Mouse (Mus musculus) MEL (cell line): ENCODE measurements around the gene Cd86.

Experiments
- CTCF ChIP-seq, 3 experiments: IDR thresholded peaks in 2 of 3; conservative IDR thresholded peaks in 1 of 3; 2 replicates each; pipeline ENCODE4 v1.5.1; 2011 to 2012; ENCODE audit warnings: low read length in 3 of 3, low read depth in 2 of 3, mild to moderate bottlenecking in 2 of 3, improper control_type of control experiment in 1 of 3, inconsistent platforms in 1 of 3, mixed read lengths in 1 of 3, moderate library complexity in 1 of 3; ENCODE audit not compliant: control insufficient read depth in 1 of 3, insufficient read depth in 1 of 3, poor library complexity in 1 of 3, severe bottlenecking in 1 of 3
- EP300 ChIP-seq, 2 experiments: IDR thresholded peaks; 2 replicates each; pipeline ENCODE4 v1.6.1; 2011; ENCODE audit warnings: improper control_type of control experiment in 2 of 2, low read length in 2 of 2, low read depth in 1 of 2, mild to moderate bottlenecking in 1 of 2
- GATA1 ChIP-seq: IDR thresholded peaks from 2 replicates; pipeline ENCODE4 v1.6.1; 2011; ENCODE audit warnings: low read depth, low read length, improper control_type of control experiment
- KAT2A ChIP-seq: conservative IDR thresholded peaks from 2 replicates; pipeline ENCODE4 v1.6.1; 2012; ENCODE audit warnings: low read depth, low read length, improper control_type of control experiment, inconsistent platforms
- MEF2A ChIP-seq: IDR thresholded peaks from 2 replicates; pipeline ENCODE4 v1.6.1; 2014; ENCODE audit warnings: low read depth, mild to moderate bottlenecking, inconsistent platforms, low read length, improper control_type of control experiment; ENCODE audit not compliant: poor library complexity, insufficient replicate concordance, severe bottlenecking; ENCODE audit errors: extremely low read depth
- MYC ChIP-seq: IDR thresholded peaks from 2 replicates; pipeline ENCODE4 v1.6.1; 2011; ENCODE audit warnings: low read depth, mild to moderate bottlenecking, low read length, improper control_type of control experiment, moderate library complexity
- POLR2A ChIP-seq, 2 experiments: IDR thresholded peaks; 2 replicates each; pipeline ENCODE4 v1.6.1; 2011 to 2012; ENCODE audit warnings: low read length in 2 of 2, mild to moderate bottlenecking in 2 of 2, control low read depth in 1 of 2, improper control_type of control experiment in 1 of 2, low read depth in 1 of 2, moderate library complexity in 1 of 2; ENCODE audit not compliant: control insufficient read depth in 1 of 2, insufficient read depth in 1 of 2, poor library complexity in 1 of 2
- TAL1 ChIP-seq: IDR thresholded peaks from 2 replicates; pipeline ENCODE4 v1.6.1; 2012; ENCODE audit warnings: mild to moderate bottlenecking, inconsistent platforms, low read length, moderate library complexity, mixed read lengths
- ZKSCAN1 ChIP-seq: IDR thresholded peaks from 2 replicates; pipeline ENCODE4 v1.6.1; 2012; ENCODE audit warnings: low read depth, mild to moderate bottlenecking, inconsistent platforms, low read length, improper control_type of control experiment, moderate library complexity
- ZNF384 ChIP-seq: IDR thresholded peaks from 2 replicates; pipeline ENCODE4 v1.6.1; 2012; ENCODE audit warnings: low read depth, mild to moderate bottlenecking, inconsistent platforms, low read length, improper control_type of control experiment

DNA sequence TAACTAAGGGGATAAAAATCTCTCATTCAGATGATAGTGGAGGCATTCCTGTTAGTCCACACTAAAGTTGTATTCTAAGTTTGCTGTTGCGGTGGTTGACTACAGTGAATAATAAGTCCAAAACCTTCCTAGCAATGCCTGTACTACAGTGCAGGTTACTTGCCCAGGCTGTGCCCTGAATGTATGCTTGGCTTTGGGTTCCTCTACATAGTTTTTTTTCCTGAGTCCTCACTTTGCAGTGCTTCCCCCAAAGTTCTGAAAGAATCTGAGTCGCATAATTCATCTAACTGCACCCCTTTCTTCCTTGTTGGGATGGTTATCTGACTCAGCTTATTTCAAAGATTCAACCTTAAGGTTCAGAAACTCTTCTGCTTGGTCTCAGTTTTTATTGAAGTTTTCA lies 10.0 kb upstream of the Cd86 start:
- TF ChIP-seq POLR2A (IDR thresholded peaks at IDR 0.05; ENCODE audit: control insufficient read depth in 1 of 2, insufficient read depth in 1 of 2, low read depth in 1 of 2, low read length in 2 of 2, poor library complexity in 1 of 2) (no peak), CTCF (IDR thresholded peaks at IDR 0.05 in 2 of 3, conservative IDR thresholded peaks at IDR 0.05 in 1 of 3; ENCODE audit: control insufficient read depth in 1 of 3, insufficient read depth in 1 of 3, low read depth in 2 of 3, low read length in 3 of 3, poor library complexity in 1 of 3, severe bottlenecking in 1 of 3) (no peak), GATA1 (no peak), EP300 (IDR thresholded peaks at IDR 0.05; ENCODE audit: low read depth in 1 of 2, low read length in 2 of 2) (no peak), KAT2A (no peak), ZKSCAN1 (no peak), ZNF384 (no peak), MYC (no peak), MEF2A (no peak), TAL1 (no peak)
